Mouse (Mus musculus) forebrain, embryonic 16.5 days (tissue): ENCODE measurements at regions not wholly inside any gene's neighbourhood (a gene's known extent, or its start where the extent isn't known, plus 50 kb on each side); places are given as distances from the start of the nearest gene placed in this dataset.
A peak's percentile ranks its signal among the peaks of the same experiment; 100 is the strongest.
"Not testable (repeated sequence)": the region's sequence is repeated elsewhere in the genome, so short reads cannot be mapped to it uniquely, and the experiment has no call there.

Experiments
- ATAC-seq: fragments of 200-750 bp; cut with Nextera tagmentation; 2 replicates; pipeline ENCODE4 v1.8.0; 2017; ENCODE audit warnings: mild to moderate bottlenecking, moderate library complexity
- H3K27ac ChIP-seq: fragments of 300-500 bp; sonication (generic); 2 replicates; pipeline ENCODE4 v1.5.1; 2014; ENCODE audit warnings: low read length, control low read depth
- H3K27me3 ChIP-seq: fragments of 300-500 bp; sonication (generic); replicated peaks from 2 replicates; pipeline ENCODE4 v1.6.1; 2014; ENCODE audit warnings: low read length; ENCODE audit not compliant: control insufficient read depth, insufficient read depth
- H3K36me3 ChIP-seq: fragments of 300-500 bp; sonication (generic); 2 replicates; pipeline ENCODE4 v1.6.1; 2014; ENCODE audit not compliant: control insufficient read depth, insufficient read depth
- H3K4me1 ChIP-seq: fragments of 300-500 bp; sonication (generic); replicated peaks from 2 replicates; pipeline ENCODE4 v1.6.1; 2014; ENCODE audit warnings: low read length; ENCODE audit not compliant: control insufficient read depth, insufficient read depth
- H3K4me2 ChIP-seq: fragments of 300-500 bp; sonication (generic); 2 replicates; pipeline ENCODE4 v1.6.1; 2014; ENCODE audit warnings: mild to moderate bottlenecking, low read length, control low read depth
- H3K4me3 ChIP-seq: fragments of 300-500 bp; sonication (generic); replicated peaks from 2 replicates; pipeline ENCODE4 v1.5.1; 2014; ENCODE audit warnings: mild to moderate bottlenecking, low read length, control low read depth
- H3K9ac ChIP-seq: fragments of 300-500 bp; sonication (generic); replicated peaks from 2 replicates; pipeline ENCODE4 v1.6.1; 2014; ENCODE audit warnings: low read depth, low read length, control low read depth
- H3K9me3 ChIP-seq: fragments of 300-500 bp; sonication (generic); 2 replicates; pipeline ENCODE4 v1.6.1; 2016; ENCODE audit warnings: low read length; ENCODE audit not compliant: control insufficient read depth
- WGBS: fragments of 180-500 bp; shearing (Covaris S2); extraction: QIAGEN DNeasy Blood & Tissue Kit; methylation state at CpG from one replicate; pipeline ENCODE4 v1.1.7; 2014; 5-methylcytosine and 5-hydroxymethylcytosine counted together

GRCm38 (mm10) chr14:86599511-86599910 is 541.5 kb downstream of the Diaph3 start:
- Histone ChIP-seq H3K27me3 (no peaks in the 10 kb centered on the region), H3K4me1 (0 out of 2 replicates have a peak, but pooled peaks cover 2% of the 10 kb centered on the region), H3K9me3 (no peaks in the 10 kb centered on the region), H3K9ac (no peak overlapping the region), H3K4me3 (no peak overlapping the region), H3K27ac (no peak overlapping the region), H3K36me3 (no peaks in the 10 kb centered on the region), H3K4me2 (no peak overlapping the region)
- no peak for ATAC-seq
- 58% methylated on average over 3 of the region's 3 CpGs for WGBS

GRCm38 (mm10) chr14:86588525-86588924 is 552.5 kb downstream of the Diaph3 start:
- H3K9me3 ChIP-seq, result no peaks in the 10 kb centered on the region
- H3K27ac ChIP-seq, result no peak overlapping the region
- H3K4me3 ChIP-seq, result no peak overlapping the region
- no peaks in the 10 kb centered on the region for H3K36me3 ChIP-seq
- H3K4me1 ChIP-seq, result no peaks in the 10 kb centered on the region
- no peaks in the 10 kb centered on the region for H3K27me3 ChIP-seq
- no peak overlapping the region for H3K4me2 ChIP-seq
- WGBS, result 89% methylated on average over 2 of the region's 2 CpGs
- H3K9ac ChIP-seq, result no peak overlapping the region
- ATAC-seq, result no peak

- H3K4me2 ChIP-seq, H3K36me3 ChIP-seq, H3K9ac ChIP-seq, H3K4me3 ChIP-seq, H3K9me3 ChIP-seq, ATAC-seq, H3K27ac ChIP-seq, H3K27me3 ChIP-seq, H3K4me1 ChIP-seq: not testable (repeated sequence)
- WGBS, result 30% methylated on average over 5 of the region's 5 CpGs
Observed at GRCm38 (mm10) chr14:86585959-86586358, 555.1 kb downstream of the Diaph3 start.

DNA sequence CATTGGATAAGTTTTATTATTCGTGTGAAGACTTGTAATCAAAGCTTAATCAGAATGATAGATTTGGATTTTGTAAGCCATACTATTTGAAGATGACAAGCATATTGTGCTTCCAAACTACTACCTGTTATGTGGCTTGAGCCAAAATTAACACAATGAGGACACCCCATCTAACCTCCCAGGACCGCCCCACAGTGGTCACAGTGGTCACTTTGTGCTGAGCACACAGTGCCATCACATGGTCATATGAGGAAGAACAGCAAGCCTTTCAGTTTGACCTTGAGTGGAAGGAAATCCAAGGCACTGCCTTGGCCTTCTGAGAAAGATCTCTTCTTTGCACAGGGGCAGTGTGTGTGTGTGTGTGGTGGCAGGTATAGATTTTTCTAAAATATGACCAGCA is 578.3 kb downstream of the Diaph3 start:
- Histone ChIP-seq H3K27ac (no peak overlapping the region), H3K4me2 (no peak overlapping the region), H3K9ac (no peak overlapping the region), H3K9me3 (no peaks in the 10 kb centered on the region), H3K4me3 (no peak overlapping the region), H3K4me1 (no peaks in the 10 kb centered on the region), H3K36me3 (no peaks in the 10 kb centered on the region), H3K27me3 (no peaks in the 10 kb centered on the region)
- 55% methylated on average over 2 of the region's 2 CpGs for WGBS
- ATAC-seq, result no peak

GRCm38 (mm10) chr14:86537992-86538391 is 603.0 kb downstream of the Diaph3 start:
- no peaks in the 10 kb centered on the region for H3K27me3 ChIP-seq
- H3K4me3 ChIP-seq, result no peak overlapping the region
- H3K4me2 ChIP-seq, result no peak overlapping the region
- no peak overlapping the region for H3K9ac ChIP-seq
- H3K36me3 ChIP-seq, result no peaks in the 10 kb centered on the region
- H3K27ac ChIP-seq, result no peak overlapping the region
- H3K4me1 ChIP-seq, result no peaks in the 10 kb centered on the region
- no peaks in the 10 kb centered on the region for H3K9me3 ChIP-seq
- peak; percentile 50 for ATAC-seq
- WGBS, result 27% methylated on average over 5 of the region's 5 CpGs

GRCm38 (mm10) chr14:86536341-86537027 is 604.6 kb downstream of the Diaph3 start:
- WGBS, result 76% methylated on average over 1 of the region's 1 CpGs
- H3K27me3 ChIP-seq, result no peaks in the 10 kb centered on the region
- no peaks in the 10 kb centered on the region for H3K9me3 ChIP-seq
- no peak overlapping the region for H3K9ac ChIP-seq
- no peak for ATAC-seq
- H3K4me2 ChIP-seq, result no peak overlapping the region
- no peak overlapping the region for H3K27ac ChIP-seq
- no peaks in the 10 kb centered on the region for H3K4me1 ChIP-seq
- no peaks in the 10 kb centered on the region for H3K36me3 ChIP-seq
- no peak overlapping the region for H3K4me3 ChIP-seq

- Histone ChIP-seq H3K4me2 (no peak overlapping the region), H3K4me3 (no peak overlapping the region), H3K4me1 (0 out of 2 replicates have a peak, but pooled peaks cover 3% of the 10 kb centered on the region), H3K9ac (no peak overlapping the region), H3K9me3 (no peaks in the 10 kb centered on the region), H3K27ac (no peak overlapping the region), H3K27me3 (no peaks in the 10 kb centered on the region), H3K36me3 (no peaks in the 10 kb centered on the region)
- 85% methylated on average over 9 of the region's 9 CpGs for WGBS
- 0 out of 2 replicates have a peak, but pooled peaks have one; percentile 54 for ATAC-seq
Observed at GRCm38 (mm10) chr14:86510408-86510807, 630.6 kb downstream of the Diaph3 start.

DNA sequence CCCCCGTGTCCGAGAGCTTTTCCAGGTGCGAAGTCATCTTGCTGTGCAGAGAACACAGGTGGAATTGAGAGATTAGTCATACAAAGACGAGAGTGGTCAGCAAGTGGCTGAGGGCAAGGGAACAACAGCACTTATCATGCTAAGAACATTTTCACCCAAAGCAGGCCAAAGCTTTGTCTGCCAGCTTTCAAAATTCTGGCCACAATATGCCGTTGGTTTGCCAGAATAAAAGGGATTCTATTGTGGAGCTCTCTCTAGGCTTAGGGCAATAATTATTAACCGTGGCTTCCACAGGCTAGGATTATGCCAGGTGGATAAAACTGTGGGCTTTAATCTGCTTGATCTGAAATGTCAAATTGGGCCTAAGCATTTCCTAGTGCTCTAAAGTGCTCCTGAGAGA is 631.3 kb downstream of the Diaph3 start:
- no peak for ATAC-seq
- H3K36me3 ChIP-seq, result no peaks in the 10 kb centered on the region

DNA sequence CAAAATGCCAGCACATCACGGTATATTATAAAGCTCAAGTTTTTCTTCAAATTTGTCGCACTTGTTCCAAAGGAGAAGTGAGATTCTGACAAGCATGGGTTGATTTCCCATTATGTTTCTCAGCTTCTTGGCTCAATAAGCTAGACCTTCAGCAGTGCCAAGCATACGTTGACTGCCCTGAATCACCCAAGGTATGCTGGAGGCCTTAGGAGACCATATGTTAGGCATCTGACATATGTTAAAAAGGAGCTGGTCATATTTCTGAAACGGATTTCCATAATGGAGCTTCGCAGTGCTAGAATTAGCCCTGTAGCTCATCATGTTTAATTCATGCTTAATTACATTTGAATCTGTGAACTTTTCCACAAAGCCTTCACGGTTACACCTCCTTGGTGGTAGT is 634.7 kb downstream of the Diaph3 start:
- no peak overlapping the region for H3K9ac ChIP-seq
- ATAC-seq, result peak; percentile 80
- 0 out of 2 replicates have a peak, but pooled peaks cover 3% of the 10 kb centered on the region for H3K4me1 ChIP-seq
- H3K36me3 ChIP-seq, result no peaks in the 10 kb centered on the region
- no peak overlapping the region for H3K4me2 ChIP-seq
- H3K9me3 ChIP-seq, result no peaks in the 10 kb centered on the region
- H3K27me3 ChIP-seq, result no peaks in the 10 kb centered on the region
- H3K4me3 ChIP-seq, result no peak overlapping the region
- 49% methylated on average over 6 of the region's 6 CpGs for WGBS
- no peak overlapping the region for H3K27ac ChIP-seq

More for the DNA sequence above, 631.3 kb downstream of the Diaph3 start:
- Histone ChIP-seq H3K4me3 (no peak overlapping the region), H3K27me3 (no peaks in the 10 kb centered on the region), H3K4me2 (no peak overlapping the region), H3K9me3 (no peaks in the 10 kb centered on the region), H3K4me1 (0 out of 2 replicates have a peak, but pooled peaks cover 3% of the 10 kb centered on the region), H3K9ac (no peak overlapping the region), H3K27ac (no peak overlapping the region)
- WGBS, result 72% methylated on average over 6 of the region's 6 CpGs

DNA sequence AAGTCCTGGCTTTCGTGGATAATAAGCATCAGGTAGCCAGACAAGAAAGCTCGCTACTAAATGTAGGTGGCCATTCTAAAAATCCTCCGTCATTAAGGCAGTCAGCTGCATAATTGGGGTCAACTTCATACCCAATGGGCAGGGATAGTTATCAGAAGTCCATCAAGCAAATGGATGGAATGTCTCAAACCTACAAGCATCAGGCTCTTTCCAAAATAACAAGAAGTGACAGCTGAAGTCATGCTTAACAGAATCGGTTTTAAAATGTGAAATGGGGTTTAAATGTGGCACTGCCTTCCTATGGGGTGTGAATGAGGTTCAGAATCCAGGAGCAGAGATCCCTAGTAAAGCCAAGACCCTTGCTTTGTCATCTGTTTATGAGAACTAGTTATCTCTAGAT is 650.2 kb downstream of the Diaph3 start:
- WGBS, result 89% methylated on average over 4 of the region's 4 CpGs
- Histone ChIP-seq H3K27ac (no peak overlapping the region), H3K4me2 (no peak overlapping the region)

More for the DNA sequence above, 650.2 kb downstream of the Diaph3 start:
- Histone ChIP-seq H3K27me3 (no peaks in the 10 kb centered on the region), H3K4me1 (peaks cover 11% of the 10 kb centered on the region), H3K9me3 (no peaks in the 10 kb centered on the region), H3K36me3 (no peaks in the 10 kb centered on the region), H3K9ac (no peak overlapping the region), H3K4me3 (no peak overlapping the region)
- ATAC-seq, result no peak
